Mouse (Mus musculus) forebrain, embryonic 12.5 days (tissue): ENCODE data around the gene Phf19. TPM values are rescaled to one million over a fixed set of nuclear protein-coding genes. Genes with fewer than 3 reads are reported as not detected.

ENCODE experiments used
- ATAC-seq: fragments of 200-750 bp; cut with Nextera tagmentation; 2 replicates; pipeline ENCODE4 v1.8.0; 2017; ENCODE audit warnings: moderate TSS enrichment; ENCODE audit not compliant: low FRiP score
- H3K27ac ChIP-seq: fragments of 300-500 bp; sonication (generic); 2 replicates; pipeline ENCODE4 v1.5.1; 2016; ENCODE audit warnings: mild to moderate bottlenecking
- H3K27me3 ChIP-seq: fragments of 300-500 bp; sonication (generic); 2 replicates; pipeline ENCODE4 v1.6.1; 2016; ENCODE audit warnings: mild to moderate bottlenecking
- H3K36me3 ChIP-seq: fragments of 300-500 bp; sonication (generic); replicated peaks from 2 replicates; pipeline ENCODE4 v1.6.1; 2016; ENCODE audit warnings: mild to moderate bottlenecking
- H3K4me1 ChIP-seq: fragments of 300-500 bp; sonication (generic); 2 replicates; pipeline ENCODE4 v1.6.1; 2016
- H3K4me2 ChIP-seq: fragments of 300-500 bp; sonication (generic); 2 replicates; pipeline ENCODE4 v1.6.1; 2016; ENCODE audit warnings: mild to moderate bottlenecking, moderate library complexity
- H3K4me3 ChIP-seq: fragments of 300-500 bp; sonication (generic); replicated peaks from 2 replicates; pipeline ENCODE4 v1.5.1; 2016; ENCODE audit warnings: mild to moderate bottlenecking
- H3K9ac ChIP-seq: fragments of 300-500 bp; sonication (generic); 2 replicates; pipeline ENCODE4 v1.6.1; 2016; ENCODE audit warnings: mild to moderate bottlenecking
- H3K9me3 ChIP-seq: fragments of 300-500 bp; sonication (generic); 2 replicates; pipeline ENCODE4 v1.6.1; 2016
- WGBS: fragments of 180-500 bp; shearing (Covaris S2); methylation state at CpG from one replicate; pipeline ENCODE4 v1.1.7; 2016; 5-methylcytosine and 5-hydroxymethylcytosine counted together
- polyA plus RNA-seq: library from polyadenylated mRNA; unstranded; fragments of >200 nt; fragmentation: Nextera tagmentation; extraction: Ambion mirVana; gene quantifications from 2 replicates; pipeline ENCODE4 v1.2.1, GENCODE M21; 2016

Phf19 gene
- polyA plus RNA-seq, 1 experiment from 2014 or later: 3.9 TPM

DNA sequence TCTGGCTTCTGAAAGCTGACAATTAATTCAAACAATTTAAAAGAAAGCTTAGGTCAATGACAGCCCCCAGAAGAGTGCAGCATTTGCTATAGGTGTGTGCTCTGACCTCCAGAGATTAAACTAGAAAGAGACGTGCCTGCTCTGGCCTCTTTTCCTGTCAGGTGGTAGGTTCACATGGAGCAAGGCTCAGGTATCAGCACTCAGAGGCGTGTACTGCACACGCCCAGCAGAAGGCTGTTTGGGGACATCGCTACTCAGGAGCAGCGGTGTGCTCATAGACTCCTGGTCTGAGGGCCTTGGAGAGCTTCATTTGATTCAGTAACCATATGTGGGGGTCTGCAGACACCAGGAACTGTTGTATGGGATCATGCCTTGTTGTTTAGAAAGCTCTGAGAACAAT, 13.5 kb upstream of the Phf19 start:
- Histone ChIP-seq H3K9me3 (no peaks in the 10 kb centered on the region), H3K4me2 (no peak overlapping the region), H3K4me1 (no peaks in the 10 kb centered on the region), H3K27ac (no peak overlapping the region), H3K9ac (no peak overlapping the region), H3K36me3 (no peaks in the 10 kb centered on the region), H3K4me3 (no peak overlapping the region), H3K27me3 (no peaks in the 10 kb centered on the region)
- 71% methylated on average over 5 of the region's 5 CpGs for WGBS
- ATAC-seq: no peak

DNA sequence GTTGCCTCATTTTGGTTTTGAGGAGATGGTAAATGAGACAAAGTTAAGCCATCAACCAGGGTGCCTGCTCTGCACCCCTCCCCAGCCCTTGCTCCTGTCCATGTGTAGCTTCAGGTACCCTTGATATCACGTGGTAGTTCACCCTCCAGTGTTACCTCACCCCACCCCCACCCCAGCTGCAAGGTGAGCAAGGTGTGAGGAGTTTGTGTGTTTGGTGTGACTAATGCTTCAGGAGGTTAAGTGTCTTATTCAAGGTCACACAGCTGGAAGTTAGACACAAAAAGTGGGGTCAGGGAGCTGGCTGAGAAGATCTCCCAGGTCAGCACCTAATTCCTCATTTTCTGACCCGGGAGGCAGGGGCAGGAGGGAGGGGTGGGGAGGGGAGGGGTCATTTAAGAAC, 8.9 kb upstream of the Phf19 start:
- Histone ChIP-seq H3K27ac (no peak overlapping the region), H3K4me1 (no peaks in the 10 kb centered on the region), H3K36me3 (no peaks in the 10 kb centered on the region), H3K9ac (no peak overlapping the region), H3K4me3 (no peak overlapping the region), H3K9me3 (no peaks in the 10 kb centered on the region), H3K4me2 (no peak overlapping the region), H3K27me3 (no peaks in the 10 kb centered on the region)
- WGBS: 13% methylated on average over 2 of the region's 2 CpGs
- ATAC-seq: no peak

DNA sequence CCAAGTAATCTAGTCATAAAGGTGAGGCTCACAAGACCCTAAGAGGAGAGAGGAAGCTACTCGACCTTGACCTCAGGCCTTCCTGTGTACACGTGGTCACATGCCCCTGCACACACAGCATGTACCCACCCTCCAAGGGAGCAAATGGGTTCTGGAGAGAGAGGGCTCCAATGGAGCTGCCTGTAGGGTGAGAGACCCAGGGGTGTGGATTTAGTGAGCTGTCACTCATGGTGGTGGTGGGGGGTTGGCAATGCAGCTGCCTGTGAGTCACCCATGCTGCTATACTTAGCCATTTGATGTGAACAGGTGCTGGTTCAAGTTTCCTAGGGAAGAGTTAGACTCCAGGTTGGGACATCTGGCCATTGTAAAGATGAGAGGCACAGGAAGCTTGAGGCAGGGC, 6.3 kb upstream of the Phf19 start:
- Histone ChIP-seq H3K36me3 (no peaks in the 10 kb centered on the region), H3K4me2 (no peak overlapping the region), H3K27me3 (peaks cover 6% of the 10 kb centered on the region; the same call in 1 of the 2 replicates), H3K9ac (no peak overlapping the region), H3K9me3 (no peaks in the 10 kb centered on the region), H3K27ac (no peak overlapping the region), H3K4me1 (no peaks in the 10 kb centered on the region), H3K4me3 (no peak overlapping the region)
- no peak for ATAC-seq
- WGBS: 59% methylated on average over 2 of the region's 2 CpGs

- peaks cover 23% of the 10 kb centered on the region for H3K4me1 ChIP-seq
- H3K27ac ChIP-seq: no peak overlapping the region
- WGBS: 29% methylated on average over 2 of the region's 2 CpGs
- peak overlapping the region; percentile 96; the same call in 1 of the 2 replicates for H3K4me2 ChIP-seq
- no peaks in the 10 kb centered on the region for H3K9me3 ChIP-seq
- no peaks in the 10 kb centered on the region for H3K36me3 ChIP-seq
- peaks cover 48% of the 10 kb centered on the region for H3K27me3 ChIP-seq
- H3K4me3 ChIP-seq: no peak overlapping the region
- ATAC-seq: no peak
- H3K9ac ChIP-seq: no peak overlapping the region
Measured at GRCm38 (mm10) chr2:34915103-34915502, 1.3 kb upstream of the Phf19 start.

- H3K9ac ChIP-seq: no peak overlapping the region
- peaks cover 23% of the 10 kb centered on the region for H3K4me1 ChIP-seq
- 8% methylated on average over 2 of the region's 2 CpGs for WGBS
- no peak for ATAC-seq
- H3K27ac ChIP-seq: no peak overlapping the region
- no peaks in the 10 kb centered on the region for H3K36me3 ChIP-seq
- H3K4me3 ChIP-seq: no peak overlapping the region
- H3K9me3 ChIP-seq: no peaks in the 10 kb centered on the region
- H3K4me2 ChIP-seq: peak overlapping the region; percentile 96
- H3K27me3 ChIP-seq: peaks cover 48% of the 10 kb centered on the region
Measured at GRCm38 (mm10) chr2:34914823-34915082, 927 bp upstream of the Phf19 start.

- peaks cover 48% of the 10 kb centered on the region for H3K27me3 ChIP-seq
- peak overlapping the region; percentile 66 for H3K4me3 ChIP-seq
- no peaks in the 10 kb centered on the region for H3K36me3 ChIP-seq
- WGBS: 3% methylated on average over 41 of the region's 50 CpGs
- peaks cover 23% of the 10 kb centered on the region for H3K4me1 ChIP-seq
- H3K27ac ChIP-seq: no peak overlapping the region
- peak overlapping the region; percentile 71 for H3K9ac ChIP-seq
- peak; percentile 73 for ATAC-seq
- peak overlapping the region; percentile 96 for H3K4me2 ChIP-seq
- no peaks in the 10 kb centered on the region for H3K9me3 ChIP-seq
Measured at GRCm38 (mm10) chr2:34914069-34914822, 420 bp upstream of the Phf19 start.

GRCm38 (mm10) chr2:34912613-34913012, 1.2 kb downstream of the Phf19 start:
- Histone ChIP-seq H3K36me3 (no peaks in the 10 kb centered on the region), H3K27ac (no peak overlapping the region), H3K4me3 (peak overlapping the region; percentile 66), H3K27me3 (peaks cover 48% of the 10 kb centered on the region), H3K9me3 (no peaks in the 10 kb centered on the region), H3K9ac (0 out of 2 replicates have a peak overlapping the region, but pooled peaks have one; percentile 71), H3K4me1 (peaks cover 23% of the 10 kb centered on the region), H3K4me2 (peak overlapping the region; percentile 96)
- no peak for ATAC-seq
- whole genome bisulfite sequencing: 38% methylated on average over 7 of the region's 7 CpGs

DNA sequence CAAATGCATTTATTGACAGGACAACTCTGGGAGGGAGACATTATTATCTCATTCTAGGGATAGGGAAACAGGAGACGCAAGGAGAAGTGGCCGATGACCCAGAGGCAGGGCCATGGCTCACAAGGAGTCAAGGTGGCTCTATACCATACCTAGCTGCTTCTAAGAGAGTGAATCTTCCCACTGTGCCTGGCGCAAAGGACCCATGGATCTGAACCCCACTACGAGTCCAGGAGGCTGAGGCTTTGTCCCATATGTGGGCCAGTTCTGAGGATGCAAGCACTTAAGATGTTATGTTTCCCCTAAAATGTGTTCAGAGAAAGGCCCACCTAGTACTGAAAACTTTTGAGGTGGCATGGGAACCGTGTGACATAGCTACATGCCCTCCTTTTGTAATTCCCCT, 2.0 kb downstream of the Phf19 start:
- Histone ChIP-seq H3K9me3 (no peaks in the 10 kb centered on the region), H3K4me3 (no peak overlapping the region), H3K27me3 (peaks cover 48% of the 10 kb centered on the region), H3K4me2 (no peak overlapping the region), H3K9ac (no peak overlapping the region), H3K27ac (no peak overlapping the region), H3K4me1 (peaks cover 23% of the 10 kb centered on the region), H3K36me3 (no peaks in the 10 kb centered on the region)
- WGBS: 85% methylated on average over 5 of the region's 5 CpGs
- ATAC-seq: no peak

GRCm38 (mm10) chr2:34909719-34910118, 4.1 kb downstream of the Phf19 start:
- no peak overlapping the region for H3K27ac ChIP-seq
- no peak overlapping the region for H3K4me2 ChIP-seq
- WGBS: 86% methylated on average over 4 of the region's 4 CpGs
- peaks cover 28% of the 10 kb centered on the region for H3K4me1 ChIP-seq
- H3K27me3 ChIP-seq: peaks cover 44% of the 10 kb centered on the region
- H3K9ac ChIP-seq: no peak overlapping the region
- H3K36me3 ChIP-seq: no peaks in the 10 kb centered on the region
- no peak overlapping the region for H3K4me3 ChIP-seq
- ATAC-seq: no peak
- H3K9me3 ChIP-seq: no peaks in the 10 kb centered on the region

- H3K27ac ChIP-seq: no peak overlapping the region
- no peak overlapping the region for H3K4me3 ChIP-seq
- H3K4me2 ChIP-seq: no peak overlapping the region
- peaks cover 6% of the 10 kb centered on the region; the same call in 1 of the 2 replicates for H3K36me3 ChIP-seq
- ATAC-seq: no peak
- 57% methylated on average over 12 of the region's 12 CpGs for WGBS
- H3K9ac ChIP-seq: no peak overlapping the region
- H3K27me3 ChIP-seq: peaks cover 18% of the 10 kb centered on the region; the same call in 1 of the 2 replicates
- peaks cover 16% of the 10 kb centered on the region for H3K4me1 ChIP-seq
- H3K9me3 ChIP-seq: no peaks in the 10 kb centered on the region
Measured at GRCm38 (mm10) chr2:34906861-34907604, 6.8 kb downstream of the Phf19 start.

- Histone ChIP-seq H3K4me1 (peaks cover 16% of the 10 kb centered on the region), H3K36me3 (peaks cover 6% of the 10 kb centered on the region; the same call in 1 of the 2 replicates), H3K9ac (no peak overlapping the region), H3K9me3 (no peaks in the 10 kb centered on the region), H3K27me3 (peaks cover 12% of the 10 kb centered on the region; the same call in 1 of the 2 replicates), H3K4me3 (no peak overlapping the region), H3K27ac (no peak overlapping the region), H3K4me2 (no peak overlapping the region)
- whole genome bisulfite sequencing: 85% methylated on average over 6 of the region's 6 CpGs
- ATAC-seq: no peak
Measured at GRCm38 (mm10) chr2:34906426-34906825, 7.4 kb downstream of the Phf19 start.

- Histone ChIP-seq H3K4me2 (peak overlapping the region; percentile 56), H3K4me1 (peaks cover 16% of the 10 kb centered on the region), H3K9ac (peak overlapping the region; percentile 29; the same call in 1 of the 2 replicates), H3K36me3 (peaks cover 6% of the 10 kb centered on the region; the same call in 1 of the 2 replicates), H3K4me3 (peak overlapping the region; percentile 32), H3K9me3 (no peaks in the 10 kb centered on the region), H3K27ac (peak overlapping the region; percentile 46), H3K27me3 (peaks cover 7% of the 10 kb centered on the region; the same call in 1 of the 2 replicates)
- peak; percentile 98 for ATAC-seq
- under 1% methylated on average over 34 of the region's 34 CpGs for WGBS
Measured at GRCm38 (mm10) chr2:34904849-34905542, 8.8 kb downstream of the Phf19 start.
